Mouse (Mus musculus): ENCODE measurements around the gene Gng3. TPM values are rescaled to one million over a fixed set of nuclear protein-coding genes. Genes with fewer than 3 reads are reported as not detected.

Gng3 gene
- total and polyA plus RNA-seq, 3 experiments = 0.15 to 2.5 TPM; not detected in 1

DNA sequence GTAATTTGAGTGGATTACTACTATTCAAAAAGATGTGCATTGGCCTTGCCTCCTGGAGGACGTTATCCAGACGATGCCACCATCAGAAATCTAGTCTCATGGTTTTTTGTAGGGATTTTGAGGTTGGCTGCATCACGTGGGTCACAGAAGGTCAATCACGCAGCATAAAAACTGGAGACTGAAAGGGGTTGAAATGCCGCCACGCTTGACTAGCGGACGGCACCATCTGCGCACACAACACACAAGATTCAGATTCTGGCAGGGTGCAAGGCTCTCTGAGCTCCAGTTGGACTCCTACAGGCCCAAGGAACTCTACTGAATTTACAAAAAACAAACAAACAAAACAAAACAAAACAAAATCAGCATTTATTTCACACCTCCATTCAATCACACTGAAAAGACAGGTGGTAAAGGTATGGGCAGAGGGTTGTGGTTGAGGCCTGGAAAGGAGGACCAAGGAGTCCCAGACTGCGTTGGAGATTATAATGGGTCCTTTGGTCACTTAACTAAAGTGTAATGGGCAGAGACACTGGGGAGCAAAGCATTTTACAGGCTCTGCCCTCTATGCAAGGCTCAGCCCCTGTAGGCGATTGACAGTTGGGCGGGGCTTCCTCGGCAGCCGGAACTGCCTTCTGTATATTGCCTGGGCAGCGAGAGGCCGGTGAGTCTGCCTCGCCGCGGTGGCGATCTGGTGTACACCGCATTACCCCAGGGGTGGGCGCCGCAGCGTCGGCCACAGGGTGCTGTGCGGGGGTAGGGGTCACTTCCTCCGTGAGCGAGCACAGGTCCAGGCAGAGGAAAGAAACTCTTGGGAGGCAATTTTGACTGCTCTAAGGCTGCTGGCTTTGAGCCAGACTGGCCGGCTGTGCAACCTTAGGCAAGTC, 1.2 kb upstream of the Gng3 start:
- no peak overlapping the region; the same call in 1 of the 2 replicates for H3K27ac ChIP-seq (ENCODE audit: control insufficient read depth, low read depth, low read length)
- H3K27me3 ChIP-seq (ENCODE audit: control insufficient read depth in 1 of 2, insufficient read depth in 2 of 2, low read length in 2 of 2) = no peaks in the 10 kb centered on the region
- H3K9me3 ChIP-seq (replicated peaks; ENCODE audit: insufficient read depth, low read length) = no peaks in the 10 kb centered on the region
- no peaks in the 10 kb centered on the region; the same call in 1 of the 2 replicates for H3K79me2 ChIP-seq (ENCODE audit: control insufficient read depth, insufficient read depth, low read length, poor library complexity)
- TF ChIP-seq CTCF (IDR thresholded peaks at IDR 0.05 in 2 of 3, conservative IDR thresholded peaks at IDR 0.05 in 1 of 3; ENCODE audit: control insufficient read depth in 1 of 3, insufficient read depth in 1 of 3, low read depth in 2 of 3, low read length in 3 of 3, poor library complexity in 1 of 3, severe bottlenecking in 1 of 3) (0 out of 6 replicates have a peak, but pooled peaks of 1 of the 3 experiments have one; percentile 1), MAX (IDR thresholded peaks at IDR 0.05; ENCODE audit: low read length) (no peak), BHLHE40 (IDR thresholded peaks at IDR 0.05; ENCODE audit: borderline replicate concordance, low read depth, low read length) (no peak), SMC3 (IDR thresholded peaks at IDR 0.05; ENCODE audit: low read depth, low read length) (no peak), MAZ (IDR thresholded peaks at IDR 0.05; ENCODE audit: low read depth, low read length) (no peak), ZC3H11A (IDR thresholded peaks at IDR 0.05; ENCODE audit: low read depth, low read length) (no peak), HCFC1 (IDR thresholded peaks at IDR 0.05; ENCODE audit: low read depth, low read length) (no peak; the same call in 1 of the 2 replicates), ELF1 (IDR thresholded peaks at IDR 0.05; ENCODE audit: low read depth, low read length) (peak; percentile 45; the same call in 1 of the 2 replicates), TCF12 (IDR thresholded peaks at IDR 0.05; ENCODE audit: low read depth, low read length) (0 out of 2 replicates have a peak, but pooled peaks have one; percentile 4), SIN3A (IDR thresholded peaks at IDR 0.05; ENCODE audit: low read length) (peak; percentile 57; the same call in 1 of the 2 replicates), MXI1 (IDR thresholded peaks at IDR 0.05; ENCODE audit: low read depth, low read length) (peak; percentile 48), POLR2AphosphoS2 (IDR thresholded peaks at IDR 0.05; ENCODE audit: low read length) (peak; percentile 60; the same call in 1 of the 2 replicates), JUND (IDR thresholded peaks at IDR 0.05; ENCODE audit: low read depth, low read length) (no peak), POLR2A (IDR thresholded peaks at IDR 0.05; ENCODE audit: control insufficient read depth in 1 of 2, insufficient read depth in 1 of 2, low read depth in 1 of 2, low read length in 2 of 2, poor library complexity in 1 of 2) (peak; percentile 61 to 70; a peak in 3 of 4 replicates), ZMIZ1 (IDR thresholded peaks at IDR 0.05; ENCODE audit: low read depth, low read length) (0 out of 2 replicates have a peak, but pooled peaks have one; percentile 55), USF1 (IDR thresholded peaks at IDR 0.05; ENCODE audit: low read depth, low read length) (0 out of 2 replicates have a peak, but pooled peaks have one; percentile 7), ETS1 (IDR thresholded peaks at IDR 0.05; ENCODE audit: low read depth, low read length) (0 out of 2 replicates have a peak, but pooled peaks have one; percentile 9), NELFE (IDR thresholded peaks at IDR 0.05; ENCODE audit: low read depth, low read length) (peak; percentile 74), TBP (IDR thresholded peaks at IDR 0.05; ENCODE audit: low read depth, low read length) (no peak)
- H3K36me3 ChIP-seq (ENCODE audit: control insufficient read depth in 1 of 2, insufficient read depth in 2 of 2, low read length in 2 of 2) = peaks cover 1 to 14% of the 10 kb centered on the region in 2 experiments
- H3K9ac ChIP-seq (ENCODE audit: control insufficient read depth, low read depth, low read length, poor library complexity, severe bottlenecking) = peak overlapping the region; percentile 83
- peaks cover 3 to 17% of the 10 kb centered on the region in 2 experiments for H3K4me1 ChIP-seq (ENCODE audit: control insufficient read depth in 1 of 2, insufficient read depth in 2 of 2, low read length in 2 of 2)
- peak; percentile 81 for DNase-seq (ENCODE audit: low read depth, low spot score)
- H3K4me3 ChIP-seq (ENCODE audit: control insufficient read depth in 1 of 2, insufficient read depth in 1 of 2, low read depth in 2 of 2, low read length in 2 of 2) = peak overlapping the region; percentile 77 to 96
